Mouse (Mus musculus): ENCODE data around the gene Cabcoco1. TPM values are rescaled to one million over a fixed set of nuclear protein-coding genes. Genes with fewer than 3 reads are reported as not detected.

Cabcoco1 gene
- polyA plus RNA-seq, 2 experiments = 0.41 to 0.66 TPM

DNA sequence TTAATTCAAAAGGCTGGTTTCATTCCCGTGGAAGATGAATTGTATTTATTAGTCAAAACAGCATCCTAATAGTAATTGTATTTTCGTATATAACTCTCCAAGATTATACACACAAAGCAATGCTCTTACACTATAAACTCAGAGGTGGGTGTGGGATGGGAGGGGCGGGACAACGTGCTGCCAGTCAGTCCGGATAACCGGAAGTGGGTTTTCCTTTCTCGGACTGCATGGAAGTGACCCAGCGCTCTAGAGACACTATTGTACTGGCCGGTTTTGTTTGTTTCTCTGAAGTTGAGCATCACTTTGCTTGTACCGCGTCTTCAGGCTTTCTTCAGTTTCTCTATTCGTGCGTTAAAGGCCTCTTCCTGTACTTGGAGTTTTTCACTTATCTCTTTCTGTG is 110.8 kb downstream of the Cabcoco1 start:
- DNase-seq (ENCODE audit: low read depth in 3 of 3, low spot score in 3 of 3) (peak in 1 of 3 experiments; percentile 6), ATAC-seq (ENCODE audit: insufficient read depth) (peak; percentile 38; the same call in 1 of the 2 replicates)
- 15% methylated on average over 13 of the region's 13 CpGs for WGBS (ENCODE audit: insufficient replicate concordance)
- Histone ChIP-seq H3K9ac (replicated peaks) (no peak overlapping the region), H3K4me2 (ENCODE audit: low read depth) (peak overlapping the region; percentile 45), H3K27ac (no peak overlapping the region), H3K9me3 (ENCODE audit: control insufficient read depth, low read length) (no peaks in the 10 kb centered on the region), H3K4me1 (replicated peaks; ENCODE audit: control insufficient read depth in 2 of 2, insufficient read depth in 2 of 2, low read length in 1 of 2) (peaks cover 0 to 8% of the 10 kb centered on the region in 2 experiments; a peak in 2 of 4 replicates), H3K36me3 (replicated peaks; ENCODE audit: control insufficient read depth, insufficient read depth, low read depth) (no peaks in the 10 kb centered on the region), H3K4me3 (ENCODE audit: insufficient read depth in 1 of 2, low read depth in 2 of 2, low read length in 2 of 2) (peak overlapping the region; percentile 15 to 44; a peak in 2 of 4 replicates), H3K27me3 (ENCODE audit: control insufficient read depth, insufficient read depth, low read length) (no peaks in the 10 kb centered on the region)
- TF ChIP-seq CTCF (IDR thresholded peaks at IDR 0.05; ENCODE audit: low read depth) (no peak), EP300 (IDR thresholded peaks at IDR 0.05; ENCODE audit: low read depth) (no peak)

DNA sequence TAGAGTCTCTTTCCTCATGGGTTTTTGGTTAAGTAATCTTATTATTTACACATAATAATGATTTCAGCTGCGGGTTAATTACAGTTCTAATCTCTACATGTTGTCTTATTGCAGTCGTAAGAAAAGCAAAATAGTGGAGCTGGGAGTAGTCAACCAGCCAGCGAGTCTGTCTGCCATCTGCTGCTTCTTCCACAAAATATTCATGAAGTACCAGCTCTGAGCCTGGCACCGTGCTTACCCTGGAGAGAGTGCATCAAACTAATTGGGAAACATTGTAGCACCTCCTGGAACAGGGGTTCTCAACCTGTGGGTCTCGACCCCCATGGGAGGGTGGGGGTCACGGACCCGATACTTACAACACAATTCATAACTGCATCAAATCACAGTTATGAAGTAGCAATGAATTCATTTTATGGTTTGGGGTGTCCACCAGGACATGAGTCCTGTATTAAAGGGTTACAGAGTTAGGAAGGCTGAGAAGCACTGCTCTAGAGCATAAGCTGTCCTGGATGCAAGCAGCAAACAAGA is 121.2 kb downstream of the Cabcoco1 start:
- no peak for TF ChIP-seq CTCF (IDR thresholded peaks at IDR 0.05; ENCODE audit: low read depth)
- no peak for TF ChIP-seq EP300 (IDR thresholded peaks at IDR 0.05; ENCODE audit: low read depth)
- H3K9me3 ChIP-seq (ENCODE audit: control insufficient read depth, low read length) = no peaks in the 10 kb centered on the region
- no peak overlapping the region for H3K4me3 ChIP-seq (ENCODE audit: insufficient read depth in 1 of 2, low read depth in 2 of 2, low read length in 2 of 2)
- no peaks in the 10 kb centered on the region for H3K36me3 ChIP-seq (replicated peaks; ENCODE audit: control insufficient read depth, insufficient read depth, low read depth)
- DNase-seq (ENCODE audit: low read depth in 3 of 3, low spot score in 3 of 3) (no peak), ATAC-seq (ENCODE audit: insufficient read depth) (no peak)
- no peak overlapping the region for H3K4me2 ChIP-seq (ENCODE audit: low read depth)
- no peaks in the 10 kb centered on the region for H3K4me1 ChIP-seq (replicated peaks; ENCODE audit: control insufficient read depth in 2 of 2, insufficient read depth in 2 of 2, low read length in 1 of 2)
- 67% methylated on average over 7 of the region's 7 CpGs for WGBS (ENCODE audit: insufficient replicate concordance)
- H3K9ac ChIP-seq (replicated peaks) = no peak overlapping the region
- H3K27me3 ChIP-seq (ENCODE audit: control insufficient read depth, insufficient read depth, low read length) = no peaks in the 10 kb centered on the region
- no peak overlapping the region for H3K27ac ChIP-seq

DNA sequence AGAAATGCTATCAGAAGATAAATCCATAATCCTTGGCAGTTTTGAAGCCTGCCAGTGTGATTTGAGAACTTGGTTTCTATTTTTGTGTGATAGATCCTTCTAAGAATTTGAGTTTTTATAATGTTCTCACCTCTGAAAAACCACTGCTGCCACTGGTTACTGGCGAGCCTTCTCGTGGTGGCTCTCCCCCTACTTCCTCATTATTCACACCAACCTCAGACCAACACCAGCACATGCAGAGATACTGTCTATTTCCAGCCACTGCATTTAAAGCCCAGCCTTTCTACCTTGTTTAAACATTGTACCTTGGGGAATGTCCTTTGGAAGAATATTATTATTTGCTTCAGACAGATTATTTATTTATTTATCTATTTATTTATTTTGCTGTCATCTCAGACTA is 121.8 kb downstream of the Cabcoco1 start:
- DNase-seq (ENCODE audit: low read depth in 3 of 3, low spot score in 3 of 3) (no peak), ATAC-seq (ENCODE audit: insufficient read depth) (no peak)
- no peaks in the 10 kb centered on the region for H3K4me1 ChIP-seq (replicated peaks; ENCODE audit: control insufficient read depth in 2 of 2, insufficient read depth in 2 of 2, low read length in 1 of 2)
- H3K4me2 ChIP-seq (ENCODE audit: low read depth) = no peak overlapping the region
- H3K36me3 ChIP-seq (replicated peaks; ENCODE audit: control insufficient read depth, insufficient read depth, low read depth) = no peaks in the 10 kb centered on the region
- H3K4me3 ChIP-seq (ENCODE audit: insufficient read depth in 1 of 2, low read depth in 2 of 2, low read length in 2 of 2) = no peak overlapping the region
- no peak for TF ChIP-seq CTCF (IDR thresholded peaks at IDR 0.05; ENCODE audit: low read depth)
- no peak for TF ChIP-seq EP300 (IDR thresholded peaks at IDR 0.05; ENCODE audit: low read depth)
- H3K27me3 ChIP-seq (ENCODE audit: control insufficient read depth, insufficient read depth, low read length) = no peaks in the 10 kb centered on the region
- H3K27ac ChIP-seq = no peak overlapping the region
- WGBS (ENCODE audit: insufficient replicate concordance) = 12% methylated on average over 2 of the region's 2 CpGs
- H3K9me3 ChIP-seq (ENCODE audit: control insufficient read depth, low read length) = no peaks in the 10 kb centered on the region
- H3K9ac ChIP-seq (replicated peaks) = no peak overlapping the region

DNA sequence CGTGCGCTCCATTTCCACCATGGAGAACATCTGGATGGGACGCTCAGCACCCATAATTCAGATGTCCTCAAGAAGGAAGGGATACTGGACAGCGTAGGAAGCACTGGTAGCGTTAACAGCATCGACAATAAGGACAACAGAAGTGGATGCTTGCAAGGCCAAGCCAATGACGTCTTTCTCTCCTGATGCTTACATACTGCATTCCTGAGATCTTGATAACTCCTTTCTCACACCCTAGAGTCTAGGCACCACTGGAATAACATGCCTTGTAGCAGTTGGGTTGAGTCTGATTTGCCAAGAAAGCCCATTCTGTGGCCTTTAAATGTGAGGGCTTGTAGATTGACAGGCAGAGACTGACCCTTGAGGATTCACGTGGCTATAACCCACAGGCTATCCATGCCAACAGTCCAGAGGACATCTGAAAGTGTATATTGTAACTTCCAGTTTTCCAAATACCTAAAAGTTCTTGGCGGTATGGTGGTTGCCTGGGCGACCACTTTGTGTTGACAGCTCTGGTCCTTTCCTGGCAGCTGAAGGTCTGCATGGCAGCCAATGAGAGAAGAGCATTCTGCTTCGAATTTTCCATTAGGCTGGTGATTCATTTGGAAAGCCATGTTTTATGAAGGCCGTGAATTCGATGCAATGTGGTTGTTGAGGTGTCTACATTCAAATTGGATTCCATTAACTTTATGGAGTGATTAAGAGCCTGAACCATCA is 124.5 kb downstream of the Cabcoco1 start:
- no peaks in the 10 kb centered on the region for H3K27me3 ChIP-seq (ENCODE audit: control insufficient read depth, insufficient read depth, low read length)
- ATAC-seq (ENCODE audit: insufficient read depth) = no peak
- no peak overlapping the region for H3K27ac ChIP-seq
- no peak overlapping the region for H3K4me3 ChIP-seq (ENCODE audit: insufficient read depth in 1 of 2, low read depth in 2 of 2, low read length in 2 of 2)
- no peaks in the 10 kb centered on the region for H3K36me3 ChIP-seq (replicated peaks; ENCODE audit: control insufficient read depth, insufficient read depth, low read depth)
- no peak overlapping the region for H3K9ac ChIP-seq (replicated peaks)
- DNase-seq (ENCODE audit: low read depth in 3 of 3, low spot score in 3 of 3) = no peak
- no peak for TF ChIP-seq EP300 (IDR thresholded peaks at IDR 0.05; ENCODE audit: low read depth)
- TF ChIP-seq CTCF (IDR thresholded peaks at IDR 0.05; ENCODE audit: low read depth) = no peak
- H3K4me2 ChIP-seq (ENCODE audit: low read depth) = no peak overlapping the region
- H3K9me3 ChIP-seq (ENCODE audit: control insufficient read depth, low read length) = no peaks in the 10 kb centered on the region
- 64% methylated on average over 13 of the region's 13 CpGs for WGBS (ENCODE audit: insufficient replicate concordance)
- no peaks in the 10 kb centered on the region for H3K4me1 ChIP-seq (replicated peaks; ENCODE audit: control insufficient read depth in 2 of 2, insufficient read depth in 2 of 2, low read length in 1 of 2)

DNA sequence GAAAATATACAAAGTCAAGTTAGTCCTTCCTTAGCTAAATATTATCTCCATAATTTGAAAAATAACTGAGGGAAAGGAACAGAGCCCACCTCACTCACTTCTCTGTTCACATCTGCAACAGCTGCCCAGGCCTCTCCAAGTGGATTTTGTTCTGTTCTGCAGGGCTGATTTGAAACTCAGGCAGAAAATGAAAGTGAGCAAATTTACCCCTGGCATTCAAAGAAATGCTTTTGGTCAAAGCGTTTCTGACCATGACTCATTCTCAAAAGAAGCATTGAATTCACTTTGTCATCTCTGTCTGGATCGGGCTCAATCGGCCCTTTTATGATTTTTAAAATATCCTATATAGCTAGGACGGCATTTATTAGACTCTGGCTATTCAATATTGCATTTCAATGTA is 135.8 kb downstream of the Cabcoco1 start:
- 55% methylated on average over 4 of the region's 4 CpGs for WGBS (ENCODE audit: insufficient replicate concordance)
- no peak for ATAC-seq (ENCODE audit: insufficient read depth)
- H3K4me3 ChIP-seq (ENCODE audit: insufficient read depth in 1 of 2, low read depth in 2 of 2, low read length in 2 of 2) = no peak overlapping the region

More for the DNA sequence above, 135.8 kb downstream of the Cabcoco1 start:
- no peaks in the 10 kb centered on the region for H3K27me3 ChIP-seq (ENCODE audit: control insufficient read depth, insufficient read depth, low read length)
- TF ChIP-seq EP300 (IDR thresholded peaks at IDR 0.05; ENCODE audit: low read depth) (no peak), CTCF (IDR thresholded peaks at IDR 0.05; ENCODE audit: low read depth) (no peak)
- H3K9me3 ChIP-seq (ENCODE audit: control insufficient read depth, low read length) = no peaks in the 10 kb centered on the region
- no peak overlapping the region for H3K27ac ChIP-seq
- no peaks in the 10 kb centered on the region for H3K36me3 ChIP-seq (replicated peaks; ENCODE audit: control insufficient read depth, insufficient read depth, low read depth)
- no peak overlapping the region for H3K9ac ChIP-seq (replicated peaks)
- H3K4me1 ChIP-seq (replicated peaks; ENCODE audit: control insufficient read depth in 2 of 2, insufficient read depth in 2 of 2, low read length in 1 of 2) = no peaks in the 10 kb centered on the region
- DNase-seq (ENCODE audit: low read depth in 3 of 3, low spot score in 3 of 3) = no peak
- H3K4me2 ChIP-seq (ENCODE audit: low read depth) = no peak overlapping the region

All from liver, embryonic 14.5 days (tissue).